Mouse (Mus musculus) thymus, postnatal 10 days (tissue): ENCODE data around the gene Poglut1.
A peak's percentile ranks its signal among the peaks of the same experiment; 100 is the strongest.

Experiments
- DNase-seq, 2 experiments: peaks; one replicate each; pipeline ENCODE4 v3.0.0; 2021; ENCODE audit warnings: low spot score in 2 of 2

The Poglut1 gene

GRCm38 (mm10) chr16:38549479-38550396 is at the start of gene Poglut1:
Poglut1 (minus strand) TSS chr16:38550258.
- peak; percentile 58 to 65 for DNase-seq

GRCm38 (mm10) chr16:38598986-38599680 is 49.1 kb upstream of the Poglut1 start:
- DNase-seq, result no peak

GRCm38 (mm10) chr16:38596651-38597050 is 46.6 kb upstream of the Poglut1 start:
- DNase-seq, result no peak

DNA sequence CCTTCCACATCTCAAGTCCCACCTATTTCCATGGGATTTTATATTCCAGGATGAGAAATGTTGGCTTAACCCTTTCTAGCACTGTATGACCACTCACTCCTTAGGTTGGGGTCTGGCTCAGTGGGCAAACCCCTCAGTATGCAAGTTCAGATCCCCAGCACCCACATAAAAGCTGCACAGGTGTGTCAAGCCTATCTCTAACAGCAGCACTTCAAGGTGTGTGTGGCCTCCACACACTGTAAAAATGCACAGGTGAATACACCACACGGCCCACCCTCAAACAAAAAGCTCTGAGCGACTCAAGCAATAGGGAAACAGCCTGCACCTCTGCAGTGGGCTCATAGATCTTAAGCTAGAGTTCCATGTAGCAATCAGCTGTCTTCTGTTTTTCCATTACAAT is 46.0 kb upstream of the Poglut1 start:
- DNase-seq, result no peak

DNA sequence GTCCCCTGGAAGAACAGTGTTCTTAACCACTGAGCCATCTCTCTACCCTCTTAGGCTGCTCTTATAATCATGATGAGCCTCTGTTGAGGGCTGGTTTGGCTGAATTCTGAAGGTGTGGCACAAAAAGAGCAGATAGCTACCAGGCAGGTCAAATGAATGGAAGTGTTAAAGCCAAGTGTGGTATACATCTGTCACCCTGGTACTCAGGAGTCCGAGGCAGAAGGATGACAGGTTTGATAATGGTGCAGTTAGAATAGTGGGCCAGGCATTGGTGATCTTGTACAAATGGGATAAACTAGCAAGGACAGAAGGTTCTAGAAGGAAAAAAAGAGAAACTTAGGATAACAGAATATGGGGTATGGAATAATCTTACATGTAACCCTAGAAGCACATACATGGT is 44.4 kb upstream of the Poglut1 start:
- no peak for DNase-seq

DNA sequence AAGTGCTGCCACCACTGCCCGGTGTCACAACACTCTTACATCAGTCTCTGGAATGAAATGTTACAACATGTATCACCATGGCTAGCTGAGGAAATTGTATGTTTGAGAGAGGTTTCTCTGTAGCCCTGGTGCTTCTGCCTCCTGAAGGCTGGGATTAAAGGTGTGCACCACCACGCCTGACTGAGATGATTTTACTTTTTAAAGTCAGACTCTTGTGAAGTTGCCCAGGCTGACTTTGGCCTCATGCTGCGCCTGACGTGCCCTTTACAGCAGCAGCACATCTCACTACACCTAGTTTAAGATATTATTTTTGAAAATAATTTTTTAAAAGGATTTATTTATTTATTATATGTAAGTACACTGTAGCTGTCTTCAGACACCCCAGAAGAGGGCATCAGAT is 42.9 kb upstream of the Poglut1 start:
- DNase-seq, result no peak

GRCm38 (mm10) chr16:38592026-38592678 is 42.1 kb upstream of the Poglut1 start:
- no peak for DNase-seq

- no peak for DNase-seq
Measured at GRCm38 (mm10) chr16:38591506-38591905, 41.4 kb upstream of the Poglut1 start.

DNA sequence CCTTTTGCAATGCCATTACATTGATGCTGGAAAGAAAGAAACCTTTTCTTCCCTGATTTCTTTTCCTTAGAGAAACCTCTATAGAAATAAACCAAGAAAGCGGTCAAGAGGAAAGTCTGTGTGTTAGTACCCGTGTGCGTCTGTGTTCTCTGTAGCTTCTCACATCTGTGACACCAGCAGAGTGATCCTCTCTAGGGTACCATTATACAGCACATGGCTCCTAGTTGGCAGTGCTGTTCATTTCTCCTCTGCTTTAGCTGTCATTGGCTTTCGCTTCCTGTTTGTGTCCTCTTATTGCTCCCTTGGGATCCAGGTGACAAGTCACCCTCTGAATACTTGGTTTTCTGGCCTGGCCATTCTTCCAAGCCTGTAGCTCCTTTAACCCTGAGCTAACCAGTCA is 37.5 kb upstream of the Poglut1 start:
- DNase-seq, result no peak

DNA sequence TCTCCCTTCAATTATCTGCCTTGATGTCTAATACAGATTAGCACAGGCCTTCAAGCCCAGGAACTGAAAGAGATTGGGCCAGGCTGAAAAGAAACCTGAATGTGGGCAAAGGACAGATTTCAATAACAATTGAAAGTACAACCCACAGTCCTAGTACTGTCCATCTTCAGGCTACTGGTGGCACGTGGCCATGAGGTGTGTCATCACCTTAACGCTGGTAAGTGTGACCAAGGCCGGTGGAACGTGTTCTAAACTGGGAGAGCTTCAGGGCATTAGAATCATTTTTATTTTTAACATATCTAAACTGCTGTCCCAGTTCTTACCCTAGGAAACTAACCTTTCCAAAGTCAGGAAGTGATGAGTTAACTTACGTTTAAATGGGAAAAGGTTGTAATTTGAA is 37.1 kb upstream of the Poglut1 start:
- no peak for DNase-seq

- no peak for DNase-seq
Measured at GRCm38 (mm10) chr16:38585186-38585585, 35.1 kb upstream of the Poglut1 start.

DNA sequence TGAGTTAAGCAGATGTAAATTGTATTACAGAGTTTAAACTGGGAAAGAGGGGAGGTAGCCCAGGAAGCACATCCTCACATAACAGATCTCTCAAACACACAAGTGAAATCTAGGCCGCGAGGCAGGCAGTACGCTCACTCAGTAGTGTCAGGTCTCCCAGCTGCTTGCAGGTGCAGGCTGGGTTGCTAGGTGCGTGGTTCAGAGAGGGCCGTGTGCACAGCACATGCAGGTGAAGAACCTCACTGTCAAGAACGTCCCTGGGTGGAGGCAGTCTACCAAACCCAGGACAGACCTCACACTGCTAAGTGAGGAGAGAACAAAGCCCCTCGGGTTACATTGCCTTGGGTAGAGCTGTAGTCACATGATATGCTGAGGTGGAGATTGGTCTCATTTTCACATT is 34.7 kb upstream of the Poglut1 start:
- DNase-seq, result peak; percentile 50 to 66

DNA sequence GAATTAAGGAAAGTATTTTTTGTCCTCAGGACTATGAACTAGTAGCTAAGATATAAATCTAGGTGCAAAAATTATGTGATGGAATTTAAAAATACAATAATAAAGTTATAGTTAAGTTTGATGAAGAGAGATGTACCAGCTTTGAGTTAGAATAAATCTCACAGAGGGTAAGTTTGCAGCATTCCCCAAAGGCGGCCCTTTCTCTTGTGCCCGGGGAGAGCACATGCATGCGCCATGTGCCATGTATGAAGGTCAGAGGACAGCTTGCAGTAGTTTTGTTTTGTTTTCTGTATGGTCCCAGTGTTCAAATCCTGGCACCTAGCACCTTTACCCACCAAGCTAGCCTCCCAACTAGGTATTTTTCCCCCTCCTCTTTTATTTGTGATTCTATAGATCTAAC is 21.4 kb upstream of the Poglut1 start:
- no peak for DNase-seq

DNA sequence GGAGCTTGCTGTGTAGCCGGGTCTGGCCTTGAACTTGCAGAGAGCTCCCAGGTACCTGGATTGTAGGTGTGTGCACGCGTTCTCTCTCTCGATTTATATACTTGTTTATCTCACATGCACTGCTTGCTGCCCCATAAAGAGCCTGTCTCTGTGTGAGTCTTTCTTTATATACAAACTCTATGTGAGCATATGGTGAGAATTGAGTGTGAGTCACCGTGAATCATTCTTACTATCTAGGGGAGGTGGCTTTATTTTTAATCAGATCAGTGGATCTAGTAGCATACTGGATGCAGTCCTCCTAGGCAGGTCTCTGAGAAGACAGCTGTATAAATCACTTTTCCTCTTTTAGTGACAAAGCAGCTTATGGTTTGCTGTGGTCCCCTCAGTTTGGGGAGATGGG is 18.1 kb upstream of the Poglut1 start:
- no peak for DNase-seq

DNA sequence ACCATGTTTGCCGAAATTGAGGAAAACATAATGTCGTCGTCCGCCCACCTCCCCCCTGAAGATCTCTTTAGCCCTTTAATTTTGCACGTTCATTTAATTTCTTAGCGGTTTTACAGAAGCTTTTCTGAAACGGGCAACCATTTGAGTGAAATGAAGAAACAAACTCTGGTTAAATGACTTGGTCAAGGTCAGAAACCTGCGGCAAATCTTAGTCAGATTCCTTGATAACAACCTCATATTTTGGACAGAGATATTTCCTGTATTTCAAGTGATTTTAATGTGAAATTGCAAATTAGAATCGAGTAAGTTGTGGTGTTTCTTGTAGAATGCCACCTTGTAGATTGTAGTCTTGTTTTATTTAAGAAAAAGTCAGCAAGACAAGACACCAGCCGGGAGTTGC is 13.5 kb upstream of the Poglut1 start:
- DNase-seq, result no peak

- DNase-seq, result no peak
Measured at GRCm38 (mm10) chr16:38562968-38563327, 12.9 kb upstream of the Poglut1 start.

GRCm38 (mm10) chr16:38562131-38562967 is 12.3 kb upstream of the Poglut1 start:
- peak; percentile 90 to 92 for DNase-seq

- no peak for DNase-seq
Measured at GRCm38 (mm10) chr16:38558221-38558748, 8.2 kb upstream of the Poglut1 start, which contains the start of gene Tmem39a. Tmem39a (plus strand) TSS chr16:38558698.

- DNase-seq, result no peak
Measured at GRCm38 (mm10) chr16:38555988-38556387, 5.9 kb upstream of the Poglut1 start.

- no peak for DNase-seq
Measured at GRCm38 (mm10) chr16:38548000-38548399, 2.1 kb downstream of the Poglut1 start.

DNA sequence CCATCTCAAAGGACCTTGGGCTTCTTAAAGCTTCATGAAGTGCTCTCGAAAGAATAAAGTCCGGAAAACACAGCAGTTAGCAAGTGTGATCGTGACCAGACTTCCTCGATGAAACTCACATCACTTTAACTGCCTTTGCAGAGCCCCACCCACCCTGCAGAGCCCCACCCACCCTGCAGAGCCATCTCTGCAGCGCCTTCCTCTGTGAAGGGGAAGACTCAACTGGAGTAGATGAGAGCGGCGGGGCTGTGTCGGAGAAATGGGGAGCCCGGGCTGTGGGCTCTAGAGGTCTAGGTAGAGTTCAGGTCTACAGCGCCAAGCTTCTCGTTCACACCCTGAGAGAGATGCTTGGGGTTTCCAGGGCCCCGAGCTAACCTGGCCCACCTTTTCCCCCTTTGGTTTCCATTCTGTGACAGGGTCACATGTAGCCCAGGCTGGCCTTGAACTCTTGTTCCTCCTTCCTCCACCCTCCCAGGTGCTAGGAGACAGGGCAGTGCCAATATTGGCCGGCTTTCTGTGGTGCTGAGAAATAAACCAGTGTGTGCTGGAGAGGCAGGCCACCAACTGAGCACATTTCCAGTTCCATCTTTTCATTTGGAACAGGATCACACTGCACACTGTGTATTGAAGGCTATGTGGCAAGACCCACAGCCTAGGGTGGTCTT is 11.2 kb downstream of the Poglut1 start:
- no peak for DNase-seq
